Mouse (Mus musculus): ENCODE data around the gene Zfp386.

GRCm38 (mm10) chr12:116049236-116049635 lies 1.7 kb downstream of the Zfp386 start:
- TF ChIP-seq CTCF (IDR thresholded peaks at IDR 0.05; ENCODE audit: borderline replicate concordance, extremely low read depth, insufficient read depth, insufficient read length) (no peak), POLR2A (IDR thresholded peaks at IDR 0.05; ENCODE audit: borderline replicate concordance, extremely low read depth, insufficient read depth, insufficient read length, poor library complexity, severe bottlenecking) (no peak)

Data from brain, embryonic 14.5 days (tissue).